Mouse (Mus musculus) E14TG2a.4 (cell line): ENCODE measurements around the gene Ubash3b.

Experiments used
- CTCF ChIP-seq: conservative IDR thresholded peaks from 2 replicates; pipeline ENCODE4 v1.5.1; 2014; ENCODE audit warnings: low read length
- NANOG ChIP-seq: IDR thresholded peaks from 2 replicates; pipeline ENCODE4 v1.6.1; 2014; ENCODE audit warnings: borderline replicate concordance, low read length, mixed read lengths
- POU5F1 ChIP-seq: IDR thresholded peaks from 2 replicates; pipeline ENCODE4 v1.6.1; 2014; ENCODE audit warnings: low read length, borderline replicate concordance

GRCm38 (mm10) chr9:41168656-41169055, 7.2 kb upstream of the Ubash3b start:
- no peak for TF ChIP-seq NANOG
- TF ChIP-seq CTCF: no peak
- TF ChIP-seq POU5F1: no peak
